Mouse (Mus musculus) olfactory bulb, adult 2 months (tissue): Measurements from ENCODE around the gene Fancm.

Experiments used
- CTCF ChIP-seq: fragments of 200-500 bp; IDR thresholded peaks from 2 replicates; pipeline ENCODE4 v1.5.1; 2012; ENCODE audit warnings: low read depth, mild to moderate bottlenecking, low read length, moderate library complexity; ENCODE audit not compliant: insufficient read depth
- POLR2A ChIP-seq: fragments of 200-500 bp; IDR thresholded peaks from 2 replicates; pipeline ENCODE4 v1.6.1; 2012; ENCODE audit warnings: mild to moderate bottlenecking, low read depth, low read length, moderate library complexity; ENCODE audit not compliant: insufficient read depth

GRCm38 (mm10) chr12:65074651-65075050 lies 752 bp upstream of the Fancm start:
- no peak for TF ChIP-seq CTCF
- no peak for TF ChIP-seq POLR2A
